Mouse (Mus musculus) skeletal muscle tissue, adult 2 months (tissue): ENCODE data around the gene Gm20870.
"Not testable (repeated sequence)": the region's sequence is repeated elsewhere in the genome, so short reads cannot be mapped to it uniquely, and the experiment has no call there.

Experiments used
- DNase-seq: peaks from one replicate; pipeline ENCODE4 v3.0.0-alpha.2; 2012; ENCODE audit warnings: low read depth, low spot score

Gm20870 gene

DNA sequence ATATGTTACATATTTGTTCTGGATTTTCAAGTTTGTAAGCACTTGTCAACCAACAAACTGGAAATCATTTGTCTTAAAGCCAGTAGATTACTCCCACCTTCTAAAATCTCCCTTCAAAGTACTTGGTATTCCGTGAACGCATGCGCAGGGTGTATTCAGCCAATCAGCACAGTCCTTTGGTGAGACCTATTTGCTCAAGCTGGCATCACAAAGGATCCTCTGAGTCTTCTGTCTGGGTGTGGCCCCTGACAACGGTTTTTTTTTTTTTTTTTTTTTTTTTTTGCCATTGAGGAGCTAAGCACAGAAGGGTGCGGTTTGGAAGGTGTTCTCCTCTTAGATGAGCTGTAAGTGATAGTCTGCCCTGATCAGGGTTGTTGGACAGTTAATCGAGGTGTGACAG is at the start of gene Gm20870:
TSS of gene Gm20870 (plus strand) at position 301 of the 400 bp plus-strand sequence.
- not testable (repeated sequence) for DNase-seq
